9 mouse cellular contexts compared by ENCODE assay signal in genomic region chr11:36678542-36678941, GRCm38 (mm10).
DNase-seq lines count a peak whose midpoint lies in the region; ATAC-seq lines count a peak whose summit lies in the region.
"Had no signal": no experiment of that assay in that cellular context is flagged by ENCODE, and none has a peak within 500 bp of the region (broad histone marks: within the 10 kb centered on the region; RNA-seq: fewer than 3 reads in every experiment).

No protein-coding gene starts in this region.

- H3K27me3 ChIP-seq in heart, embryonic 11.5 days (ENCODE audit: control insufficient read depth, insufficient read depth, low read length) = no peaks in the 10 kb centered on the region
- H3K27me3 ChIP-seq in forebrain, embryonic 16.5 days (replicated peaks; ENCODE audit: control insufficient read depth, insufficient read depth, low read length) = no peaks in the 10 kb centered on the region
- H3K27me3 ChIP-seq in limb, embryonic 15.5 days = peaks cover 3% of the 10 kb centered on the region; the same call in 1 of the 2 replicates

- H3K4me3 ChIP-seq in heart, embryonic 11.5 days (ENCODE audit: low read depth, low read length) = peak overlapping the region; percentile 49
- peak overlapping the region; percentile 62; the same call in 1 of the 2 replicates for H3K4me3 ChIP-seq in forebrain, embryonic 16.5 days (replicated peaks; ENCODE audit: low read length)
- H3K4me3 ChIP-seq in limb, embryonic 15.5 days = peak overlapping the region; percentile 37; the same call in 1 of the 2 replicates

- no peaks in the 10 kb centered on the region for H3K9me3 ChIP-seq in heart, embryonic 11.5 days (replicated peaks; ENCODE audit: control insufficient read depth, low read length)
- no peaks in the 10 kb centered on the region for H3K9me3 ChIP-seq in forebrain, embryonic 16.5 days (ENCODE audit: control insufficient read depth, low read length)
- H3K9me3 ChIP-seq in limb, embryonic 15.5 days = no peaks in the 10 kb centered on the region

- H3K36me3 ChIP-seq in heart, embryonic 11.5 days (ENCODE audit: control insufficient read depth, insufficient read depth, low read length) = no peaks in the 10 kb centered on the region
- no peaks in the 10 kb centered on the region for H3K36me3 ChIP-seq in forebrain, embryonic 16.5 days (ENCODE audit: control insufficient read depth, insufficient read depth)
- H3K36me3 ChIP-seq in limb, embryonic 15.5 days = no peaks in the 10 kb centered on the region

- no peaks in the 10 kb centered on the region for H3K4me1 ChIP-seq in heart, embryonic 11.5 days (ENCODE audit: control insufficient read depth, insufficient read depth, low read length)
- H3K4me1 ChIP-seq in forebrain, embryonic 16.5 days (replicated peaks; ENCODE audit: control insufficient read depth, insufficient read depth, low read length) = peaks cover 21% of the 10 kb centered on the region
- H3K4me1 ChIP-seq in limb, embryonic 15.5 days = no peaks in the 10 kb centered on the region

- H3K9ac ChIP-seq in heart, embryonic 11.5 days (ENCODE audit: low read depth, low read length) = no peak overlapping the region
- H3K9ac ChIP-seq in forebrain, embryonic 16.5 days (replicated peaks; ENCODE audit: low read depth, low read length) = peak overlapping the region; percentile 71
- no peak overlapping the region for H3K9ac ChIP-seq in limb, embryonic 15.5 days

- no peak for ATAC-seq in heart, embryonic 11.5 days (replicated peaks; ENCODE audit: insufficient number of reproducible peaks, low FRiP score, low TSS enrichment)
- ATAC-seq in forebrain, embryonic 16.5 days = no peak
- no peak for ATAC-seq in limb, embryonic 15.5 days (ENCODE audit: insufficient number of reproducible peaks, low FRiP score, low TSS enrichment, low read depth)
- ATAC-seq: lung, postnatal 0 days had no signal

- DNase-seq in heart, postnatal 25 days (ENCODE audit: low spot score) = no peak
- DNase-seq in brain, adult 2 months (ENCODE audit: low read depth, low spot score) = peak; percentile 45
- DNase-seq in spleen, postnatal 4 days (ENCODE audit: low spot score in 2 of 2) = no peak
- DNase-seq in urinary bladder, adult 2 months (ENCODE audit: low spot score) = no peak
- DNase-seq in cerebellum, postnatal 4 days (ENCODE audit: low spot score in 2 of 2) = no peak

- H3K4me2 ChIP-seq in heart, embryonic 11.5 days = peak overlapping the region; percentile 61
- H3K4me2 ChIP-seq in forebrain, embryonic 16.5 days (ENCODE audit: low read length) = peak overlapping the region; percentile 66
- peak overlapping the region; percentile 48; the same call in 1 of the 2 replicates for H3K4me2 ChIP-seq in limb, embryonic 15.5 days

- 51% methylated on average over 2 of the region's 2 CpGs for WGBS in heart, embryonic 11.5 days (ENCODE audit: insufficient replicate concordance)
- WGBS in forebrain, embryonic 16.5 days = 9% methylated on average over 2 of the region's 2 CpGs
- WGBS in limb, embryonic 15.5 days = 39% methylated on average over 2 of the region's 2 CpGs

- H3K27ac ChIP-seq in heart, embryonic 11.5 days (ENCODE audit: low read depth, low read length) = no peak overlapping the region
- peak overlapping the region; percentile 99 for H3K27ac ChIP-seq in forebrain, embryonic 16.5 days (ENCODE audit: low read length)
- no peak overlapping the region for H3K27ac ChIP-seq in limb, embryonic 15.5 days

- intact Hi-C loops in heart, postnatal 25 days (cut with DNase I) = no loop called here
